ENCODE assay signal across 8 mouse cellular contexts in genomic region chr19:36834532-36835431, GRCm38 (mm10). TPM values are rescaled to one million over a fixed set of nuclear protein-coding genes. Genes with fewer than 3 reads are reported as not detected.
A peak's percentile ranks its signal among the peaks of the same experiment; 100 is the strongest.
DNase-seq lines count a peak whose midpoint lies in the region; ATAC-seq and TF ChIP-seq lines count a peak whose summit lies in the region.

No protein-coding gene starts in this region.

- peaks cover 50% of the 10 kb centered on the region for H3K79me3 ChIP-seq in C2C12 (ENCODE audit: low read depth)

- TF ChIP-seq CTCF in C2C12 (IDR thresholded peaks at IDR 0.05; ENCODE audit: control insufficient read depth, insufficient read depth, insufficient read length), result no peak
- TF ChIP-seq CTCF in heart, postnatal 0 days (IDR thresholded peaks at IDR 0.05; ENCODE audit: low read depth), result no peak

- H3K9me3 ChIP-seq in embryonic facial prominence, embryonic 12.5 days, result no peaks in the 10 kb centered on the region
- no peaks in the 10 kb centered on the region for H3K9me3 ChIP-seq in heart, postnatal 0 days (replicated peaks; ENCODE audit: control insufficient read depth, low read length)

- under 1% methylated on average over 61 of the region's 62 CpGs for WGBS in embryonic facial prominence, embryonic 12.5 days
- WGBS in heart, postnatal 0 days, result under 1% methylated on average over 47 of the region's 62 CpGs

- no peak for TF ChIP-seq EP300 in heart, postnatal 0 days (IDR thresholded peaks at IDR 0.05; ENCODE audit: low read depth)

- peaks cover 61% of the 10 kb centered on the region for H3K79me2 ChIP-seq in C2C12 (ENCODE audit: control insufficient read depth, insufficient read depth)

- H3K4me1 ChIP-seq in embryonic facial prominence, embryonic 12.5 days, result peaks cover 11% of the 10 kb centered on the region; the same call in 1 of the 2 replicates
- H3K4me1 ChIP-seq in heart, postnatal 0 days (ENCODE audit: control insufficient read depth, insufficient read depth), result peaks cover 16% of the 10 kb centered on the region

- peak overlapping the region; percentile 99 for H3K27ac ChIP-seq in embryonic facial prominence, embryonic 12.5 days
- H3K27ac ChIP-seq in heart, postnatal 0 days (ENCODE audit: low read depth), result peak overlapping the region; percentile 99

- peak overlapping the region; percentile 98 for H3ac ChIP-seq in C2C12 (ENCODE audit: control insufficient read depth, insufficient read length, low read depth)

- H3K9ac ChIP-seq in embryonic facial prominence, embryonic 12.5 days, result peak overlapping the region; percentile 99
- peak overlapping the region; percentile 98 for H3K9ac ChIP-seq in heart, postnatal 0 days (replicated peaks; ENCODE audit: low read depth, low read length)

- peak overlapping the region; percentile 66 for H3K4me2 ChIP-seq in embryonic facial prominence, embryonic 12.5 days (replicated peaks)
- H3K4me2 ChIP-seq in heart, postnatal 0 days (ENCODE audit: low read depth, low read length), result peak overlapping the region; percentile 93

- peak; percentile 46 for DNase-seq in MN1 (ENCODE audit: low spot score)
- DNase-seq in heart, postnatal 0 days (ENCODE audit: low spot score), result no peak
- peak; percentile 53 to 75 for DNase-seq in kidney, postnatal 25 days
- DNase-seq in spleen, postnatal 36 days (ENCODE audit: low spot score in 2 of 2), result peak; percentile 47 to 56
- DNase-seq in left cerebral cortex, adult 11 months (ENCODE audit: low spot score), result no peak

- no peaks in the 10 kb centered on the region for H3K27me3 ChIP-seq in C2C12 (ENCODE audit: control insufficient read depth, insufficient read depth, insufficient read length)
- H3K27me3 ChIP-seq in embryonic facial prominence, embryonic 12.5 days, result no peaks in the 10 kb centered on the region
- no peaks in the 10 kb centered on the region for H3K27me3 ChIP-seq in heart, postnatal 0 days (ENCODE audit: control insufficient read depth, insufficient read depth, low read length)

- H3K4me3 ChIP-seq in C2C12 (ENCODE audit: insufficient read depth, poor library complexity, severe bottlenecking), result peak overlapping the region; percentile 78
- peak overlapping the region; percentile 98 for H3K4me3 ChIP-seq in embryonic facial prominence, embryonic 12.5 days
- H3K4me3 ChIP-seq in heart, postnatal 0 days (ENCODE audit: low read depth, low read length), result peak overlapping the region; percentile 98

- ATAC-seq in embryonic facial prominence, embryonic 12.5 days (ENCODE audit: insufficient number of reproducible peaks, insufficient read depth, low FRiP score, low TSS enrichment), result peak; percentile 65
- peak; percentile 59 for ATAC-seq in heart, postnatal 0 days (ENCODE audit: insufficient read depth, low read depth)
- ATAC-seq in megakaryocyte-erythroid progenitor cell, adult 5-6 weeks (replicated peaks; ENCODE audit: low FRiP score, low TSS enrichment, poor library complexity, severe bottlenecking), result peak; percentile 64

- peaks cover 20% of the 10 kb centered on the region for H3K36me3 ChIP-seq in C2C12 (ENCODE audit: control insufficient read depth, insufficient read depth)
- peaks cover 6% of the 10 kb centered on the region; the same call in 1 of the 2 replicates for H3K36me3 ChIP-seq in embryonic facial prominence, embryonic 12.5 days
- H3K36me3 ChIP-seq in heart, postnatal 0 days (replicated peaks; ENCODE audit: control insufficient read depth, insufficient read depth, low read length), result no peaks in the 10 kb centered on the region; the same call in 1 of the 2 replicates

TF ChIP-seq in C2C12, 6 proteins besides CTCF, POLR2A, EP300 and RAD21:
- TF ChIP-seq MAX (IDR thresholded peaks at IDR 0.05) (no peak), FOSL1 (IDR thresholded peaks at IDR 0.05; ENCODE audit: insufficient read depth, low read length, poor library complexity, severe bottlenecking) (no peak), MYOD1 (IDR thresholded peaks at IDR 0.05; ENCODE audit: control insufficient read depth, insufficient read length, low read depth) (no peak), USF1 (IDR thresholded peaks at IDR 0.05; ENCODE audit: low read depth) (no peak), CEBPB (IDR thresholded peaks at IDR 0.05; ENCODE audit: low read depth) (no peak), MYOG (IDR thresholded peaks at IDR 0.05; ENCODE audit: control insufficient read depth, extremely low read depth, insufficient read length) (no peak)

RNA-seq across cellular contexts. Expression of gene Tnks2, which starts 0.8 kb away (rescaled TPM):
- 24.1 TPM for polyA plus RNA-seq in C2C12 (2012; fragmentation: generic; extraction: Trizol)
- 81.8 and 82.8 TPM in 2 replicates for polyA plus RNA-seq in embryonic facial prominence, embryonic 12.5 days (2016; fragmentation: Nextera tagmentation; extraction: Ambion mirVana)
- 84.8 and 127 TPM in 2 replicates for total RNA-seq in heart, postnatal 0 days (2014; rRNA removed; ENCODE audit: low replicate concordance)
- polyA plus RNA-seq in heart, postnatal 0 days (2015; fragmentation: Nextera tagmentation; extraction: Ambion mirVana), result 17.1 and 19.8 TPM in 2 replicates
- 40.3 and 53.2 TPM in 2 replicates for total RNA-seq in megakaryocyte-erythroid progenitor cell, adult 5-6 weeks (2014; fragmentation: Nextera tagmentation)
- 76.3 and 85.4 TPM in 2 replicates for total RNA-seq in megakaryocyte-erythroid progenitor cell, adult 5-6 weeks (2017)

Comparison
In these comparisons a context has a peak if more than half of its experiments do, and no peak if none do; other contexts are left out.
1. DNase-seq: peak in MN1 (single experiment), kidney, postnatal 25 days (2 of 2) and spleen, postnatal 36 days (2 of 2); none in heart, postnatal 0 days (single experiment) and left cerebral cortex, adult 11 months (single experiment).
2. Peak in every context shown above with its lines, with median percentiles within 50 percentile points of each other: H3K4me3 ChIP-seq and ATAC-seq.